Mouse (Mus musculus): ENCODE data around the gene Hcrtr1. TPM values are rescaled to one million over a fixed set of nuclear protein-coding genes. Genes with fewer than 3 reads are reported as not detected.
A peak's percentile ranks its signal among the peaks of the same experiment; 100 is the strongest.

Gene Hcrtr1
- polyA plus RNA-seq, 1 experiment from 2014 or later: 0.50 TPM

DNA sequence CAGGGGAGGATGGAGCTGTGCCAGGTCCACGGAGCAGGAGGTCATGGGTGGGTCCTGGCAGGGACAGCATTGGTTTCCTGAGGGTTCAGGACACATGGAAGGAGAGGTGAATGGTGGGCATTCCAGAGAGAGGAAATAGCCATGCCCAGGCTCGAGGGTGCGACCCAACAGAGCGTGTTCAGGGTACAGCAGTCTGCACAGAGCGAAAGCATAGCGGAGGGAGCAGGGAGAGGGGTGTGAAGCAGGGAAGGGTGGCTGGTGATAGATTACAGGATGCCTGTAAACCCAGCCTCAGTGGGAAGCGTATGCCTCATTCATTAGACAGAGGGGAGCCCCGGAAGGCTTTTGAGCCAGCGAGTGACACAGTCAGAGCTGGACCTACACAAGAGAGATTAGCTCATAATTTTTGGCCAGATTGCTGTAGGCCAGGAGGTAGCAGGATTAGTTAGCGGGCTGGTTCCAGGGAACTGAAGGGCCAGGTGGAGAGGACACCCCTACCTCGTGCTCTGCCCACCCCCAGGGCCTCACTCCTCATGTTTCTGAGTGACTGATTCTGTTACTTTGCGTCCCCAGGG, 53.8 kb downstream of the Hcrtr1 start:
- Histone ChIP-seq H3K4me1 (0 out of 2 replicates have a peak, but pooled peaks cover 7% of the 10 kb centered on the region), H3K27me3 (0 out of 2 replicates have a peak, but pooled peaks cover 4% of the 10 kb centered on the region), H3K36me3 (no peaks in the 10 kb centered on the region), H3K9me3 (no peaks in the 10 kb centered on the region), H3K27ac (no peak overlapping the region), H3K4me2 (no peak overlapping the region), H3K4me3 (no peak overlapping the region), H3K9ac (no peak overlapping the region)
- no peak for ATAC-seq (ENCODE audit: borderline replicate concordance, extremely low read depth, low FRiP score, low TSS enrichment)
- 57% methylated on average over 12 of the region's 12 CpGs for WGBS

- Histone ChIP-seq H3K4me1 (0 out of 2 replicates have a peak, but pooled peaks cover 7% of the 10 kb centered on the region), H3K9ac (no peak overlapping the region), H3K27me3 (0 out of 2 replicates have a peak, but pooled peaks cover 4% of the 10 kb centered on the region), H3K36me3 (no peaks in the 10 kb centered on the region), H3K4me3 (no peak overlapping the region), H3K27ac (no peak overlapping the region), H3K4me2 (no peak overlapping the region), H3K9me3 (no peaks in the 10 kb centered on the region)
- no peak for ATAC-seq (ENCODE audit: borderline replicate concordance, extremely low read depth, low FRiP score, low TSS enrichment)
- WGBS: 52% methylated on average over 7 of the region's 7 CpGs
Observed at GRCm38 (mm10) chr4:130084331-130084945, 54.7 kb downstream of the Hcrtr1 start.

DNA sequence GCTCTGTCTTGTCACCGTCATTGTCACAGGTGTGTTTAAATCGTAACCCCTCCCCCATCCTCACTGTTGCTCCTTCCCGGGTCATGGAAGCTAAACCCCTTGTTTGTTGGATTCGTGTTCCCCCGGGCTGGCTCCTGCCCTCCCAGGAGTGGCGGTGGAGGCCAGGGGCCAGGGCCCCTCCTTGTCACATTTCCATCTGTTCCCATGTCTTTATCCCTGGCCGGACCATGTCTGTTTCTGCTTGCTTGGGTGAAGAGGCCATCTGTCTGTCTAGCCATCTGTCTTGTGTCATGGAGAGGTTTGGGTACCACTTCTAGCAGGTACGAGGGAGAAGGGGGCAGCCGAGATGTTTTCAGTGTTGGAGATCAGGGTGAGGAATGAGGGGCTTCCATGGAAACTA, 56.9 kb downstream of the Hcrtr1 start:
- Histone ChIP-seq H3K4me3 (no peak overlapping the region), H3K36me3 (no peaks in the 10 kb centered on the region), H3K4me2 (no peak overlapping the region), H3K27ac (no peak overlapping the region), H3K4me1 (0 out of 2 replicates have a peak, but pooled peaks cover 7% of the 10 kb centered on the region), H3K27me3 (peaks cover 2% of the 10 kb centered on the region), H3K9ac (no peak overlapping the region), H3K9me3 (no peaks in the 10 kb centered on the region)
- 40% methylated on average over 9 of the region's 9 CpGs for WGBS
- ATAC-seq (ENCODE audit: borderline replicate concordance, extremely low read depth, low FRiP score, low TSS enrichment): no peak

GRCm38 (mm10) chr4:130081345-130082190, 57.6 kb downstream of the Hcrtr1 start:
- H3K4me2 ChIP-seq: no peak overlapping the region
- no peaks in the 10 kb centered on the region for H3K9me3 ChIP-seq
- H3K27me3 ChIP-seq: peaks cover 8% of the 10 kb centered on the region
- H3K4me1 ChIP-seq: 0 out of 2 replicates have a peak, but pooled peaks cover 7% of the 10 kb centered on the region
- H3K27ac ChIP-seq: no peak overlapping the region
- 67% methylated on average over 19 of the region's 19 CpGs for WGBS
- H3K36me3 ChIP-seq: no peaks in the 10 kb centered on the region
- ATAC-seq (ENCODE audit: borderline replicate concordance, extremely low read depth, low FRiP score, low TSS enrichment): no peak
- no peak overlapping the region for H3K4me3 ChIP-seq
- 0 out of 2 replicates have a peak overlapping the region, but pooled peaks have one; percentile 10 for H3K9ac ChIP-seq

Other genes starting within 250 kb of the Hcrtr1 start
- 0.08 and 0.09 TPM in 2 replicates for gene Spocd1, start 210.1 kb downstream of the Hcrtr1 start, polyA plus RNA-seq (2015; fragmentation: Nextera tagmentation; extraction: Ambion mirVana)
- 1.6 and 1.8 TPM in 2 replicates for gene Adgrb2, start 154.5 kb downstream of the Hcrtr1 start, polyA plus RNA-seq (2015; fragmentation: Nextera tagmentation; extraction: Ambion mirVana)
- gene Col16a1, start 91.5 kb downstream of the Hcrtr1 start, polyA plus RNA-seq (2015; fragmentation: Nextera tagmentation; extraction: Ambion mirVana): 66.3 and 74.6 TPM in 2 replicates
- 75.0 and 76.5 TPM in 2 replicates for gene Pef1, start 36.8 kb downstream of the Hcrtr1 start, polyA plus RNA-seq (2015; fragmentation: Nextera tagmentation; extraction: Ambion mirVana)
- 52.4 and 57.5 TPM in 2 replicates for gene Tinagl1, start 35.8 kb upstream of the Hcrtr1 start, polyA plus RNA-seq (2015; fragmentation: Nextera tagmentation; extraction: Ambion mirVana)
- not detected in 2 replicates for gene Gm853, start 83.0 kb upstream of the Hcrtr1 start, polyA plus RNA-seq (2015; fragmentation: Nextera tagmentation; extraction: Ambion mirVana)
- 19.0 and 20.0 TPM in 2 replicates for gene Serinc2, start 139.8 kb upstream of the Hcrtr1 start, polyA plus RNA-seq (2015; fragmentation: Nextera tagmentation; extraction: Ambion mirVana)
- 39.5 and 51.4 TPM in 2 replicates for gene Fabp3, start 169.2 kb upstream of the Hcrtr1 start, polyA plus RNA-seq (2015; fragmentation: Nextera tagmentation; extraction: Ambion mirVana)
- gene Gm10570, start 169.3 kb upstream of the Hcrtr1 start, polyA plus RNA-seq (2015; fragmentation: Nextera tagmentation; extraction: Ambion mirVana): 0.47 TPM in 1 of 2 replicates, not detected in the other
- gene Zcchc17, start 220.6 kb upstream of the Hcrtr1 start, polyA plus RNA-seq (2015; fragmentation: Nextera tagmentation; extraction: Ambion mirVana): 64.4 and 71.3 TPM in 2 replicates
- gene Snrnp40, start 220.8 kb upstream of the Hcrtr1 start, polyA plus RNA-seq (2015; fragmentation: Nextera tagmentation; extraction: Ambion mirVana): 172 and 183 TPM in 2 replicates